Mouse (Mus musculus) CH12.LX (cell line): ENCODE data around the gene Mbtps1. TPM values are rescaled to one million over a fixed set of nuclear protein-coding genes. Genes with fewer than 3 reads are reported as not detected.

Source experiments
- DNase-seq: peaks from one replicate; pipeline ENCODE4 v3.0.0-alpha.2; 2013; ENCODE audit errors: extremely low read depth
- H3K27ac ChIP-seq: 2 replicates; pipeline ENCODE4 v1.5.1; 2012; ENCODE audit warnings: low read depth, mild to moderate bottlenecking, control low read depth, moderate library complexity; ENCODE audit not compliant: insufficient read depth
- H3K27me3 ChIP-seq: replicated peaks from 2 replicates; pipeline ENCODE3; 2012; ENCODE audit warnings: inconsistent platforms
- H3K36me3 ChIP-seq, 2 experiments: replicated peaks in 1 of 2; 2 replicates each; pipeline versions ENCODE3 to v1.6.1; 2012; ENCODE audit warnings: inconsistent platforms in 1 of 2, low read length in 1 of 2, mild to moderate bottlenecking in 1 of 2, mixed read lengths in 1 of 2, moderate library complexity in 1 of 2; ENCODE audit not compliant: control insufficient read depth in 1 of 2, insufficient read depth in 1 of 2
- H3K4me1 ChIP-seq, 2 experiments: 2 replicates each; pipeline ENCODE4 v1.6.1; 2012; ENCODE audit warnings: inconsistent platforms in 1 of 2, moderate library complexity in 1 of 2; ENCODE audit not compliant: insufficient read depth in 2 of 2, control insufficient read depth in 1 of 2
- H3K4me2 ChIP-seq: 2 replicates; pipeline ENCODE4 v1.6.1; 2012; ENCODE audit warnings: low read depth, mild to moderate bottlenecking, control low read depth; ENCODE audit not compliant: poor library complexity, insufficient read depth, severe bottlenecking
- H3K4me3 ChIP-seq, 3 experiments: fragments of 150-350 bp in 1 of 3; sonication (generic) in 1 of 3; replicated peaks in 1 of 3; 2 replicates each; pipeline versions ENCODE3 to v1.5.1; 2011 to 2012; ENCODE audit warnings: low read depth in 2 of 3, low read length in 2 of 3, mild to moderate bottlenecking in 2 of 3, moderate library complexity in 2 of 3, control low read depth in 1 of 3, improper control_type of control experiment in 1 of 3, inconsistent platforms in 1 of 3, mixed read lengths in 1 of 3; ENCODE audit not compliant: poor library complexity in 1 of 3
- H3K79me2 ChIP-seq: replicated peaks from 2 replicates; pipeline ENCODE4 v1.6.1; 2012; ENCODE audit warnings: mild to moderate bottlenecking, moderate library complexity; ENCODE audit not compliant: control insufficient read depth, poor library complexity, insufficient read depth, severe bottlenecking; ENCODE audit errors: extremely low read depth
- H3K9ac ChIP-seq: 2 replicates; pipeline ENCODE4 v1.6.1; 2012; ENCODE audit warnings: low read depth, mild to moderate bottlenecking, control low read depth, moderate library complexity; ENCODE audit not compliant: insufficient read depth
- H3K9me3 ChIP-seq: replicated peaks from 2 replicates; pipeline ENCODE3; 2012; ENCODE audit warnings: low read length, inconsistent platforms, mixed read lengths
- CHD1 ChIP-seq: IDR thresholded peaks from 2 replicates; pipeline ENCODE4 v1.6.1; 2012; ENCODE audit warnings: low read depth, low read length, improper control_type of control experiment, inconsistent platforms
- CHD2 ChIP-seq: IDR thresholded peaks from 2 replicates; pipeline ENCODE4 v1.6.1; 2011; ENCODE audit warnings: low read length, improper control_type of control experiment
- E2F4 ChIP-seq: IDR thresholded peaks from 2 replicates; pipeline ENCODE4 v1.6.1; 2011; ENCODE audit warnings: low read depth, low read length, improper control_type of control experiment; ENCODE audit not compliant: insufficient replicate concordance
- ETS1 ChIP-seq: conservative IDR thresholded peaks from 2 replicates; pipeline ENCODE4 v1.6.1; 2012; ENCODE audit warnings: low read depth, mild to moderate bottlenecking, inconsistent platforms, low read length, improper control_type of control experiment, moderate library complexity
- IRF4 ChIP-seq: IDR thresholded peaks from 2 replicates; pipeline ENCODE4 v1.6.1; 2014; ENCODE audit warnings: low read depth, mild to moderate bottlenecking, inconsistent platforms, low read length, improper control_type of control experiment
- JUN ChIP-seq: IDR thresholded peaks from 2 replicates; pipeline ENCODE4 v1.6.1; 2011; ENCODE audit warnings: low read depth, mild to moderate bottlenecking, low read length, improper control_type of control experiment, moderate library complexity; ENCODE audit not compliant: insufficient read depth
- JUND ChIP-seq: conservative IDR thresholded peaks from 2 replicates; pipeline ENCODE4 v1.6.1; 2011; ENCODE audit warnings: low read depth, low read length, improper control_type of control experiment
- MAFK ChIP-seq: IDR thresholded peaks from 2 replicates; pipeline ENCODE4 v1.6.1; 2011; ENCODE audit warnings: low read length, improper control_type of control experiment; ENCODE audit not compliant: insufficient replicate concordance
- MAZ ChIP-seq: IDR thresholded peaks from 2 replicates; pipeline ENCODE4 v1.6.1; 2012; ENCODE audit warnings: low read depth, mild to moderate bottlenecking, inconsistent platforms, low read length, improper control_type of control experiment, moderate library complexity
- MEF2A ChIP-seq: IDR thresholded peaks from 2 replicates; pipeline ENCODE4 v1.6.1; 2014; ENCODE audit warnings: low read depth, mild to moderate bottlenecking, inconsistent platforms, low read length, improper control_type of control experiment, borderline replicate concordance
- RAD21 ChIP-seq: IDR thresholded peaks from 2 replicates; pipeline ENCODE4 v1.6.1; 2011; ENCODE audit warnings: low read depth, mild to moderate bottlenecking, low read length, improper control_type of control experiment, moderate library complexity
- TCF12 ChIP-seq: IDR thresholded peaks from 2 replicates; pipeline ENCODE4 v1.6.1; 2014; ENCODE audit warnings: low read depth, mild to moderate bottlenecking, inconsistent platforms, low read length, improper control_type of control experiment
- ZKSCAN1 ChIP-seq: IDR thresholded peaks from 2 replicates; pipeline ENCODE4 v1.6.1; 2012; ENCODE audit warnings: low read depth, inconsistent platforms, low read length, improper control_type of control experiment, borderline replicate concordance
- ZMIZ1 ChIP-seq: IDR thresholded peaks from 2 replicates; pipeline ENCODE4 v1.6.1; 2012; ENCODE audit warnings: low read depth, mild to moderate bottlenecking, inconsistent platforms, low read length, improper control_type of control experiment
- ZNF384 ChIP-seq: IDR thresholded peaks from 2 replicates; pipeline ENCODE4 v1.6.1; 2012; ENCODE audit warnings: low read depth, low read length, improper control_type of control experiment, inconsistent platforms
- dilution Hi-C: fragments of 300-500 bp; cut with MboI; formaldehyde crosslinking; loops from 2 replicates; pipeline ENCODE4 v1.14.3; 2020; ENCODE audit warnings: low sequenced_read_pairs; ENCODE audit not compliant: extremely low pct_unique_long_range_greater_than_20kb, extremely low pct_ligation_motif_present
- in situ Hi-C: fragments of 300-500 bp; cut with MboI; formaldehyde crosslinking; loops from 3 replicates; pipeline ENCODE4 v1.14.3; 2019; ENCODE audit warnings: low sequenced_read_pairs, low pct_ligation_motif_present, low pct_unique_long_range_greater_than_20kb, mixed read lengths
- polyA plus RNA-seq: library from polyadenylated mRNA; unstranded; fragments of >175 nt; gene quantifications from 2 replicates; pipeline ENCODE4 v1.2.1, GENCODE M21; 2012; ENCODE audit warnings: low read depth; ENCODE audit not compliant: insufficient read length
- total RNA-seq, 2 experiments: library from RNA; depleted of rRNA; stranded (reverse); fragments of 300-350 nt in 1 of 2; fragments of >200 nt in 1 of 2; gene quantifications; 2 replicates each; pipeline ENCODE4 v1.2.3; 2012 to 2014

Gene Mbtps1
- total and polyA plus RNA-seq, 3 experiments, result 32.6 to 41.1 (median 40.7) TPM

DNA sequence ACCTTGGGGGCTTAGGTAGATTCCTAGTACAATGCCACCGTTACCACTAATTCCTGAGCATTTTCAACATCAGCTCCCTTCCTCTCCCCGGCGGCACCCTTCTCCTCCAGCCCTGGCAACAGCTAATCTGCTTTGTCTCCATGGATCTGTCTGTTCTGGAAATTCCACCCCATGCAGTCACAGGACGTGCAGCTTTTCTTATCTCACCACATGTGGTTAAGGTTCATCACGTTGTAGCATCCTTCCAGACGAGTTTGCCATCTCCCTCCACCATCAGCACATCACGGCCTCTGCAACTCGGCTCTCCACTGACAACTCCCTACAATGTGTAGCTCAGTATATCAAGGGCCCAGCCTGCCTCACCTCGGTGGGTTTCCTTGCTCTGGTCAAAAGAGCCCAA is 53.0 kb downstream of the Mbtps1 start:
- no peak overlapping the region for H3K9ac ChIP-seq
- peaks cover 44 to 59% of the 10 kb centered on the region in 2 experiments for H3K36me3 ChIP-seq
- no peak for TF ChIP-seq RAD21
- no peak for TF ChIP-seq MAFK
- no peak for TF ChIP-seq MEF2A
- no peak for TF ChIP-seq E2F4
- no peak for TF ChIP-seq JUND
- no peak for TF ChIP-seq CHD1
- TF ChIP-seq IRF4, result no peak
- TF ChIP-seq CHD2, result no peak
- no peak for TF ChIP-seq ZKSCAN1
- TF ChIP-seq TCF12, result no peak
- TF ChIP-seq, all 38 proteins: peak for 0
- dilution Hi-C loops (no loop called here), in situ Hi-C loops (no loop called here)
- DNase-seq, result no peak
- peaks cover 0 to 38% of the 10 kb centered on the region in 2 experiments; a peak in 2 of 4 replicates for H3K4me1 ChIP-seq
- no peaks in the 10 kb centered on the region for H3K9me3 ChIP-seq
- H3K27ac ChIP-seq, result no peak overlapping the region
- H3K79me2 ChIP-seq, result no peaks in the 10 kb centered on the region
- H3K27me3 ChIP-seq, result no peaks in the 10 kb centered on the region
- H3K4me3 ChIP-seq, result no peak overlapping the region
- no peak overlapping the region for H3K4me2 ChIP-seq

DNA sequence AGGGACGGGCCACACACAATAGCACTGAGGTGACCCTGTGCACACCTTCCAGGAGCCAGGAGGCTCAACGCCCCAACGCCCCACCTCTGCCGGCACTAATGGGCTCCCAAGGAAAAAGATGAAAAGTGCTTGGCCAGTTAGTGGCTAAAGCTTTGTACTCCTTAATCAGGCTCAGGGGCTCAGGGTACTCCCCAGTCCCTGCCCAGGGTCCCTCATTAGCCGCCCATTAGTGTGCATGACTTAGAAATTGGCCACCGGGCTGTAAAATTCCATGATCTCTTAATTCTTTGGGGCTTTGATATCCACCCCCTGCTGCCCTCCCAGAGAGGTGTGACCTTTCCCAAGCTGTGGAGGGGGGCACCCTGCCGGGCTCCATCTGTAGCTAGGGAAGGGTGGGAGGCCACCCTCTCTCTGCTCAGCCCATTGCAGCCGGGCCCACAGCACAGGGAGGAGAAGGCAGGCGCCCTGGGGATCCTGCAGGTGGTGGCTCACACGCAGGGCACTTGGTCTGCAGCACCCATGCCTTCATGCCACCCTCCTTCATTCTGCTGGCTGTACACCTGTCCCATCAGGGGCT is 55.3 kb downstream of the Mbtps1 start:
- H3K4me2 ChIP-seq, result no peak overlapping the region
- H3K4me1 ChIP-seq, result peaks cover 2 to 49% of the 10 kb centered on the region in 2 experiments; a peak in 3 of 4 replicates
- no peak for DNase-seq
- H3K9me3 ChIP-seq, result no peaks in the 10 kb centered on the region
- H3K79me2 ChIP-seq, result no peaks in the 10 kb centered on the region
- in situ Hi-C loops (loop anchor here (5.0 kb wide), 1 partner anchor 104 kb away; the partner anchor contains the start of gene Taf1c), dilution Hi-C loops (no loop called here)
- H3K36me3 ChIP-seq, result peaks cover 23 to 37% of the 10 kb centered on the region in 2 experiments
- H3K9ac ChIP-seq, result no peak overlapping the region
- no peak overlapping the region for H3K27ac ChIP-seq
- H3K4me3 ChIP-seq, result no peak overlapping the region
- no peaks in the 10 kb centered on the region for H3K27me3 ChIP-seq
- TF ChIP-seq E2F4 (no peak), JUN (no peak)

GRCm38 (mm10) chr8:119502111-119502510 is 56.4 kb downstream of the Mbtps1 start:
- Histone ChIP-seq H3K4me2 (no peak overlapping the region), H3K27me3 (no peaks in the 10 kb centered on the region), H3K36me3 (peaks cover 13 to 26% of the 10 kb centered on the region in 2 experiments), H3K9ac (no peak overlapping the region), H3K9me3 (no peaks in the 10 kb centered on the region), H3K4me1 (peaks cover 2 to 49% of the 10 kb centered on the region in 2 experiments; a peak in 3 of 4 replicates), H3K4me3 (no peak overlapping the region), H3K79me2 (no peaks in the 10 kb centered on the region), H3K27ac (no peak overlapping the region)
- in situ Hi-C loops (loop anchor here (5.0 kb wide), 1 partner anchor 105 kb away; the partner anchor contains the start of gene Taf1c), dilution Hi-C loops (no loop called here)
- TF ChIP-seq ETS1 (no peak), ZMIZ1 (no peak), ZNF384 (no peak), MAZ (no peak)
- no peak for DNase-seq
